Mouse (Mus musculus) B cell, adult 62 days (primary cell): ENCODE measurements around the gene Trip12. TPM values are rescaled to one million over a fixed set of nuclear protein-coding genes. Genes with fewer than 3 reads are reported as not detected.

ENCODE experiments used
- total RNA-seq: library from RNA; stranded (reverse); gene quantifications from 4 replicates; pipeline ENCODE4 v1.2.4, GENCODE M21; 2023

Gene Trip12
- total RNA-seq, result 314 to 340 TPM (median 329 TPM) in 4 replicates

GRCm38 (mm10) chr1:84840018-84840664, at the start of gene Trip12:
Gene Trip12, minus strand, starts transcription at chr1:84840516.

GRCm38 (mm10) chr1:84839309-84840017, 853 bp downstream of the Trip12 start, which contains the start of gene Fbxo36:
Gene Fbxo36, plus strand, starts transcription at chr1:84839841.

GRCm38 (mm10) chr1:84695517-84696411, 144.6 kb downstream of the Trip12 start, which contains the start of gene Dner:
Gene Dner, minus strand, starts transcription at chr1:84696221.

Other genes with a start within 250 kb of the Trip12 start
- not detected in 4 replicates for gene Dner, start 144.3 kb downstream of the Trip12 start, total RNA-seq
- 0.72 to 0.88 TPM (median 0.83 TPM) in 3 of 4 replicates, not detected in the other for gene Fbxo36, start 675 bp downstream of the Trip12 start, total RNA-seq
- gene Slc16a14, start 94.6 kb upstream of the Trip12 start, total RNA-seq, result not detected in 4 replicates